Mouse (Mus musculus): Measurements from ENCODE around the gene A430005L14Rik. TPM values are rescaled to one million over a fixed set of nuclear protein-coding genes. Genes with fewer than 3 reads are reported as not detected.
A peak's percentile ranks its signal among the peaks of the same experiment; 100 is the strongest.

A430005L14Rik gene
- polyA plus RNA-seq, 1 experiment, result 42.6 TPM

DNA sequence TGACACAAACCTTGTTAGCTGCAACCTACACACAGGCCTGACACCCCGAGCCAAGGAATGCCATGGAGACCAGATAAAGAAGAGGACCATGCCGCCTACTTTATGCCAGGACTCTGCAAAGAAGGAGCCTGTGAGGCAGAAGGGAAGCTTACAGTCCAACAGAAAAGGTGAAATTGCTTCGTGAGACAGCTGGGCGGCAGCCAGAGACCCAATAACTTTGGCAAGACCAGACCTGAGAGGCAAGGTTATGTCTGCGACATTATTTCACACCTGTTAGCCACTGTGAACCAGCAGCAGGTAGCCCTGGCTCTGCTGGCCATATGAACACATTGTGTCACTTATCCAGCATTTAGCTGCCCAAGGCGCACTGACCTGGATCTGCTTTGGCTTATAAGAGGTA is 11.3 kb upstream of the A430005L14Rik start:
- Histone ChIP-seq H3K27me3 (ENCODE audit: control insufficient read depth, insufficient read depth, low read length, poor library complexity, severe bottlenecking) (no peaks in the 10 kb centered on the region), H3K27ac (ENCODE audit: insufficient read depth, low read length) (no peak overlapping the region), H3K9me3 (replicated peaks; ENCODE audit: control insufficient read depth, insufficient read depth, low read length, poor library complexity, severe bottlenecking) (no peaks in the 10 kb centered on the region), H3K36me3 (ENCODE audit: control insufficient read depth, insufficient read depth, low read length, poor library complexity, severe bottlenecking) (no peaks in the 10 kb centered on the region), H3K4me1 (ENCODE audit: control insufficient read depth, insufficient read depth, low read length) (no peaks in the 10 kb centered on the region), H3K9ac (ENCODE audit: low read depth, poor library complexity, severe bottlenecking) (no peak overlapping the region), H3K4me3 (ENCODE audit: low read depth, low read length) (no peak overlapping the region)
- TF ChIP-seq POLR2A (IDR thresholded peaks at IDR 0.05; ENCODE audit: insufficient read depth, low read length) (no peak), CTCF (IDR thresholded peaks at IDR 0.05; ENCODE audit: low read depth, low read length) (no peak), EP300 (IDR thresholded peaks at IDR 0.05; ENCODE audit: insufficient read depth, low read depth, low read length) (no peak)

DNA sequence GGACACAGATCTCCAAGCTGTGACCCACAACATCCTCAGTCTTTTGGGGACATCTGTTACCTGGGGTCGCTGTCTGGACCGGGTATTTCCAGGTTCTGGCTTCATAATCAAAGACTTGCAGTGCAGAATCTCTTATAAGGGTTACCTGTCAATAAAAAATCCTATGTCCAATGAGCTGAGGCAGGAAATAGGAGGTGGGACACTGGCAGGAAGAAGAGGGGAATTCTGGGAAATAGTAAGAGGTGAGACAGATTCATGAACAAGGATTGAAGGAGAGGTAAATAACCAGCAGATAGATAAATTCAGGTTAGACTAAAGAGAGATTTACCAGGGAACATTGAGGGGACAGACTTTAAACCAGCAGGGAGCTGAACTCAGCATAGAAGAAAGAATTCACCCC is 6.7 kb upstream of the A430005L14Rik start:
- no peaks in the 10 kb centered on the region for H3K27me3 ChIP-seq (ENCODE audit: control insufficient read depth, insufficient read depth, low read length, poor library complexity, severe bottlenecking)
- H3K9ac ChIP-seq (ENCODE audit: low read depth, poor library complexity, severe bottlenecking), result no peak overlapping the region
- TF ChIP-seq EP300 (IDR thresholded peaks at IDR 0.05; ENCODE audit: insufficient read depth, low read depth, low read length), result no peak
- no peak overlapping the region for H3K4me3 ChIP-seq (ENCODE audit: low read depth, low read length)
- H3K27ac ChIP-seq (ENCODE audit: insufficient read depth, low read length), result no peak overlapping the region
- H3K4me1 ChIP-seq (ENCODE audit: control insufficient read depth, insufficient read depth, low read length), result no peaks in the 10 kb centered on the region
- no peaks in the 10 kb centered on the region for H3K9me3 ChIP-seq (replicated peaks; ENCODE audit: control insufficient read depth, insufficient read depth, low read length, poor library complexity, severe bottlenecking)
- no peaks in the 10 kb centered on the region for H3K36me3 ChIP-seq (ENCODE audit: control insufficient read depth, insufficient read depth, low read length, poor library complexity, severe bottlenecking)

DNA sequence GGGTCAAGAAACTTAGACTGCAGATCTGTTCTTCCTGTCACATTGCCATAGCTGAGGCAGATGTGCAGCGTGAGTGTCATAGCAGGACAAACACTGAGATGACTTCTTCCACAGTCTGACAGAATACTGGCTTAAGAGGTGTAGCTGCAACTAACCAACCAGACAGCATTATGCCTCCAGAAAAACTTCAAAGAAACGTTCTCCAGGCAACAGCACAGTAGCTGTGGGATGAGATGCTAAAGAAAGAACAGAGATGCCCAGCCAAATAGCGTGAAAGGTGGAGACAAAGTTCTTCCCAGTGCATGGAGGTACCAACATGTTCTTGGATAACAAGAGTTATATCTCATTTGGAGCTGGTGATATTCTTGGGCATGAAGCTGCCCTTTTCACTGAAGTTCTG is 5.9 kb upstream of the A430005L14Rik start:
- Histone ChIP-seq H3K9me3 (replicated peaks; ENCODE audit: control insufficient read depth, insufficient read depth, low read length, poor library complexity, severe bottlenecking) (no peaks in the 10 kb centered on the region), H3K4me1 (ENCODE audit: control insufficient read depth, insufficient read depth, low read length) (no peaks in the 10 kb centered on the region), H3K9ac (ENCODE audit: low read depth, poor library complexity, severe bottlenecking) (no peak overlapping the region), H3K36me3 (ENCODE audit: control insufficient read depth, insufficient read depth, low read length, poor library complexity, severe bottlenecking) (no peaks in the 10 kb centered on the region), H3K27me3 (ENCODE audit: control insufficient read depth, insufficient read depth, low read length, poor library complexity, severe bottlenecking) (no peaks in the 10 kb centered on the region), H3K4me3 (ENCODE audit: low read depth, low read length) (no peak overlapping the region), H3K27ac (ENCODE audit: insufficient read depth, low read length) (no peak overlapping the region)
- TF ChIP-seq POLR2A (IDR thresholded peaks at IDR 0.05; ENCODE audit: insufficient read depth, low read length), result no peak
- TF ChIP-seq CTCF (IDR thresholded peaks at IDR 0.05; ENCODE audit: low read depth, low read length), result no peak
- TF ChIP-seq EP300 (IDR thresholded peaks at IDR 0.05; ENCODE audit: insufficient read depth, low read depth, low read length), result no peak

DNA sequence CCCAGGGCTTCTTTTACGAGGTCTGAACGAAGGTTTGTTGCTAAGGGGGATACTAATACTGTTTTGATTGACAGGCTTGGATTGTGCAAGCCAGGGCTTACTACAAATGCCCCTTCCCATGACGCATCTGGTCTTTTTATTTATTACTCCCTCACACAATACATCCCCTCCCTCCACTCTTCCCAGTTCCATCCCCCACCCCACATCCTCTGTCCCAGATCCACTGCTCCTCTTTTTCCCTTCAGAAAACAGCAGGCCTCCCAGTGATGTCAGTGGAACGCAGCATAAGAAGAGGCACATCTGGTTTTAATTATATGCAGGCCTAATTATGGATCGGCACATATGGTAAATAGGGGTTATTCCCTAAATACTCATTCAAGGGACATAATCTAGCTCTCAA is 5.3 kb upstream of the A430005L14Rik start:
- no peak overlapping the region for H3K27ac ChIP-seq (ENCODE audit: insufficient read depth, low read length)
- no peaks in the 10 kb centered on the region for H3K4me1 ChIP-seq (ENCODE audit: control insufficient read depth, insufficient read depth, low read length)
- no peak overlapping the region for H3K4me3 ChIP-seq (ENCODE audit: low read depth, low read length)
- no peak overlapping the region for H3K9ac ChIP-seq (ENCODE audit: low read depth, poor library complexity, severe bottlenecking)
- H3K9me3 ChIP-seq (replicated peaks; ENCODE audit: control insufficient read depth, insufficient read depth, low read length, poor library complexity, severe bottlenecking), result no peaks in the 10 kb centered on the region
- no peak for TF ChIP-seq EP300 (IDR thresholded peaks at IDR 0.05; ENCODE audit: insufficient read depth, low read depth, low read length)
- no peak for TF ChIP-seq CTCF (IDR thresholded peaks at IDR 0.05; ENCODE audit: low read depth, low read length)
- no peak for TF ChIP-seq POLR2A (IDR thresholded peaks at IDR 0.05; ENCODE audit: insufficient read depth, low read length)
- no peaks in the 10 kb centered on the region for H3K36me3 ChIP-seq (ENCODE audit: control insufficient read depth, insufficient read depth, low read length, poor library complexity, severe bottlenecking)
- no peaks in the 10 kb centered on the region for H3K27me3 ChIP-seq (ENCODE audit: control insufficient read depth, insufficient read depth, low read length, poor library complexity, severe bottlenecking)

DNA sequence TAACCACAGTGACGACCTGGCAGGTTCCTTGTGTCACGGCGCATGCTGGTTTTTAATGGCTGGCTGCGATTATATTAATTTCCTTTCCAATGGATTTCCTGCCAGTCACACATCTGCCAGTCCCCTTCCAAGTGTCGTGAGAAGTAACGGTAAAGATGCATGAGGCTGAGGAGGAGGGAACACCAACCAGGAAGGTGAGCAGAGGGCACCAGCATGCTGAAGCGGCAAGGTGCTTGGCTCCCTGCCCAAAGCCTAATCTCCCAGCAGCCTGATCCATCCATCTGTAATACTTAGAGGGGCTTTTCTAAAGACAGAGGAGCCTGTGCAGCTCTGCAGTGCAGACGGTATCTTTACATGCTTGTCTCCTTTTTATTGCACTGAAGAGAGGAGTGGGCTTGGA is 1.4 kb upstream of the A430005L14Rik start:
- TF ChIP-seq CTCF (IDR thresholded peaks at IDR 0.05; ENCODE audit: low read depth, low read length) (no peak), POLR2A (IDR thresholded peaks at IDR 0.05; ENCODE audit: insufficient read depth, low read length) (no peak), EP300 (IDR thresholded peaks at IDR 0.05; ENCODE audit: insufficient read depth, low read depth, low read length) (no peak)
- Histone ChIP-seq H3K9ac (ENCODE audit: low read depth, poor library complexity, severe bottlenecking) (no peak overlapping the region), H3K4me3 (ENCODE audit: low read depth, low read length) (no peak overlapping the region), H3K27ac (ENCODE audit: insufficient read depth, low read length) (no peak overlapping the region), H3K4me1 (ENCODE audit: control insufficient read depth, insufficient read depth, low read length) (no peaks in the 10 kb centered on the region), H3K9me3 (replicated peaks; ENCODE audit: control insufficient read depth, insufficient read depth, low read length, poor library complexity, severe bottlenecking) (no peaks in the 10 kb centered on the region), H3K27me3 (ENCODE audit: control insufficient read depth, insufficient read depth, low read length, poor library complexity, severe bottlenecking) (no peaks in the 10 kb centered on the region), H3K36me3 (ENCODE audit: control insufficient read depth, insufficient read depth, low read length, poor library complexity, severe bottlenecking) (no peaks in the 10 kb centered on the region)

DNA sequence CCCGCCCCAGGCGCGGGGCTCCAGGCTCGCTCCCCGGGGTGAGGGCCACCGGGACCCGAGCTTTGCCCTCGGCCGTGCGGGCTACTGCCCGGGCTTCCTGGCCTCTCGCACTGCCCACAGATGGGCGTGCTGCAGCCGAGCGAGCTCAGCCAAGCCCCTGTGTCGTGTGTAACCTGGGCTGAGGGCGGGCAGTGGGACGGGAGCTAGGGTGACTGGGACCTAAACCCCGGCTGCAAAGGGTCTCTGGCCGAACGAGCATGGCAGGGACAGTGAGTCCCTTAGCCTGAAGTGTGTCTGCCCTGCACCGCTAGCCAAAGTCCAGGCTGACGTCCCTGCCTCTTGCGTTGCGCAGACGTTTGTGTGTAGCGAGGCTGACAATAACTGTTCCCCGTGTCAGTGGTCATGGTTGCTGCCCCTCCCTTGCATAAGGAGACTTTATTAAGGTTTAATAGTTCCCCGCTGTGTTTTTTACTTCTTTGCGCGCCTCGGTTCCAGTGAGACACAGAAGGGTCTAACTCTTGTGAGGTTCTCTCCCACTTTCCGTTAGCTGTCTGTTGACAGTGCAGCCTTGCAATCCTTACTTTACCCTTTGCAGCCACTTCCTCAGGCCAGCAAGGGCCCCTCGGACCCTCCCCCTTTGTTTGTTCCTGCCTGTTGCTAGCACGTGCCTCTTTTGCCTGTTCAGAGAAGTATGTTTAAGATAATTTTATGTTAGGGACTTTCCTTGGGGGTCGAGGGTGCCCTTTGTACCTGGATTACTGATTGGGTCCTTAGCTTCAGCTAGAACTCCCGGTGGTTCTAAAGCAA is 610 bp downstream of the A430005L14Rik start:
- no peaks in the 10 kb centered on the region for H3K9me3 ChIP-seq (replicated peaks; ENCODE audit: control insufficient read depth, insufficient read depth, low read length, poor library complexity, severe bottlenecking)
- no peak overlapping the region for H3K27ac ChIP-seq (ENCODE audit: insufficient read depth, low read length)
- no peaks in the 10 kb centered on the region for H3K4me1 ChIP-seq (ENCODE audit: control insufficient read depth, insufficient read depth, low read length)
- no peaks in the 10 kb centered on the region for H3K27me3 ChIP-seq (ENCODE audit: control insufficient read depth, insufficient read depth, low read length, poor library complexity, severe bottlenecking)
- TF ChIP-seq POLR2A (IDR thresholded peaks at IDR 0.05; ENCODE audit: insufficient read depth, low read length), result no peak
- no peak for TF ChIP-seq CTCF (IDR thresholded peaks at IDR 0.05; ENCODE audit: low read depth, low read length)
- TF ChIP-seq EP300 (IDR thresholded peaks at IDR 0.05; ENCODE audit: insufficient read depth, low read depth, low read length), result no peak
- H3K4me3 ChIP-seq (ENCODE audit: low read depth, low read length), result peak overlapping the region; percentile 98
- peaks cover 14% of the 10 kb centered on the region for H3K36me3 ChIP-seq (ENCODE audit: control insufficient read depth, insufficient read depth, low read length, poor library complexity, severe bottlenecking)
- peak overlapping the region; percentile 82 for H3K9ac ChIP-seq (ENCODE audit: low read depth, poor library complexity, severe bottlenecking)

All from ES-Bruce4 (cell line).